Mouse (Mus musculus) ES-Bruce4 (cell line): ENCODE results near the gene Slc28a1.
"Not testable (repeated sequence)": the region's sequence is repeated elsewhere in the genome, so short reads cannot be mapped to it uniquely, and the experiment has no call there.

Experiments
- CTCF ChIP-seq: IDR thresholded peaks from one replicate; pipeline ENCODE4 v1.8.1; 2011; ENCODE audit warnings: low read depth, low read length
- EP300 ChIP-seq: IDR thresholded peaks from 2 replicates; pipeline ENCODE4 v1.6.1; 2011; ENCODE audit warnings: low read depth, low read length; ENCODE audit not compliant: insufficient read depth
- POLR2A ChIP-seq: IDR thresholded peaks from one replicate; pipeline ENCODE4 v1.8.1; 2011; ENCODE audit warnings: low read length; ENCODE audit not compliant: insufficient read depth

- TF ChIP-seq CTCF, POLR2A, EP300: not testable (repeated sequence)
These were observed 89.0 kb downstream of the Slc28a1 start for GRCm38 (mm10) chr7:81203576-81203975.
